13 mouse cellular contexts compared by ENCODE assay signal in the genomic region with DNA sequence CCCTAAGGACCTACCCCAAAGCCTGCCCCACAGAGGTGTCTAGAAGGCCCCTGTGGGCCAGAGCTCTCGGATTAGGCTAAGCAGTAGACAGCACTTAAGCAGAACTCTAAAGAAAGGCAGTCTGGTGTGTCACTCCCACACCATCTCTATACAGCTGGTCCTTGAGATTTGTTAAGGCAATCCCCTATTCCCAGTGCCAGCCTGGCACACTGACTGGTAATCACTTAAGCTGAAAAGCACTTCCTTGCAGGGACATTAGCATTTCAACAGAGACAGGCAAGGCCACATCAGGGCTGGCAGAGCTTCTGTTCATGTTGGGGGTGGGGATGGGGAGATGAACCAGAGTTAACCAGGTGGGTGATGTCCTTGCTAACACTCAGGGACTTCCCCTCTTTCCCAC. TPM values are rescaled to one million over a fixed set of nuclear protein-coding genes. Genes with fewer than 3 reads are reported as not detected.
DNase-seq lines count a peak whose midpoint lies in the region.
"Had no signal": no experiment of that assay in that cellular context is flagged by ENCODE, and none has a peak within 500 bp of the region (broad histone marks: within the 10 kb centered on the region; RNA-seq: fewer than 3 reads in every experiment).

No protein-coding gene starts in this region.

- DNase-seq in adrenal gland, postnatal 14 days = peak; percentile 31
- no peak for DNase-seq in adrenal gland, postnatal 4 days (ENCODE audit: low spot score in 2 of 2)
- peak; percentile 50 to 59 for DNase-seq in layer of hippocampus, adult 18-20 months (ENCODE audit: low spot score in 2 of 2)
- DNase-seq in layer of hippocampus, adult 9-10 months (ENCODE audit: low spot score) = no peak
- peak; percentile 57 to 66 for DNase-seq in right cerebral cortex, postnatal 10 days (ENCODE audit: low spot score in 2 of 2)
- DNase-seq in right cerebral cortex, postnatal 14 days = no peak
- peak; percentile 73 for DNase-seq in telencephalon, adult 2 months (ENCODE audit: low read depth, low spot score)
- DNase-seq in thymus, postnatal 14 days = no peak
- DNase-seq: cerebellum, adult 8-10 months; kidney, postnatal 10 days; liver; lung, adult 18-20 months; thymus, adult 18-20 months had no signal

RNA-seq across cellular contexts. Expression of a gene that starts 2.9 kb away (rescaled TPM):
- total RNA-seq in adrenal gland, postnatal 14 days (2021) = 7.3 and 7.9 TPM in 2 replicates
- 1 to 10 TPM; 4.9 to 6.3 TPM for total RNA-seq in adrenal gland, postnatal 4 days (2021)
- 10 to 100 TPM; 66.4 to 79.3 TPM for total RNA-seq in layer of hippocampus, adult 18-20 months (2021)

RNA-seq across cellular contexts. Expression of a gene that starts 57.6 kb away (rescaled TPM):
- total RNA-seq in adrenal gland, postnatal 14 days (2021) = 116 and 135 TPM in 2 replicates
- 100 to 1,000 TPM; 130 to 135 TPM for total RNA-seq in adrenal gland, postnatal 4 days (2021)
- total RNA-seq in layer of hippocampus, adult 18-20 months (2021) = 10 to 100 TPM; 55.3 to 64.3 TPM

Comparison
In these comparisons a context has a peak if more than half of its experiments do, and no peak if none do; other contexts are left out.
1. DNase-seq: peak in adrenal gland, postnatal 14 days (single experiment), layer of hippocampus, adult 18-20 months (2 of 2), right cerebral cortex, postnatal 10 days (2 of 2) and telencephalon, adult 2 months (single experiment); none in adrenal gland, postnatal 4 days (0 of 2), layer of hippocampus, adult 9-10 months (single experiment), right cerebral cortex, postnatal 14 days (single experiment) and thymus, postnatal 14 days (single experiment).